Mouse (Mus musculus): Measurements from ENCODE around the gene Tnfrsf13c. TPM values are rescaled to one million over a fixed set of nuclear protein-coding genes. Genes with fewer than 3 reads are reported as not detected.
"Not testable (repeated sequence)": the region's sequence is repeated elsewhere in the genome, so short reads cannot be mapped to it uniquely, and the experiment has no call there.

The Tnfrsf13c gene
- polyA plus RNA-seq, 1 experiment: 0.93 TPM

DNA sequence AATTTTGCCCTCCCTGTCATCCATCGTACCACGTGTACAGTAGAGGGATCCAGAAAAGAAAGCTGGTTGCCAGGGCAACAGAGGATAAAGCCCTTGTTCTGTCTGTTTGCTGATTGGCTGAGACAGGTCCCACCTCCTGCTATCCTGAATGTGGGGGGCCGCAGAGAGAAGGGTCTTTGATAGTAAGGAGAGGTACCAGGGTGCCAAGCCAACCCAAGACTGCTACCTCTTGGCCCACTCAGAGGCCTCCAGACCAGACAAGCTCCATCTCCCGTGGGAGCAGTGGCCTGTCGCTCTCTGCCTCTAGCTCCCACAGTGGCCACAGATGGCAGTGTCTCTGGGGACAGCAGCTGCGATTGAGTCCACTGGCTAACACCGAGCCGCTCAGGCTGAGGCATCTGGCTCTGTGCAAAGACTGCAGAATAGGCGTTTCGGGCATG is 31.8 kb upstream of the Tnfrsf13c start:
- 0 out of 2 replicates have a peak, but pooled peaks cover 11% of the 10 kb centered on the region for H3K4me1 ChIP-seq (ENCODE audit: control insufficient read depth, insufficient read depth, low read length)
- no peaks in the 10 kb centered on the region for H3K27me3 ChIP-seq (ENCODE audit: control insufficient read depth, insufficient read depth, low read length)
- no peak for TF ChIP-seq POLR2A (IDR thresholded peaks at IDR 0.05; ENCODE audit: borderline replicate concordance, insufficient read depth, low read length)
- TF ChIP-seq CTCF (IDR thresholded peaks at IDR 0.05; ENCODE audit: borderline replicate concordance, insufficient read depth, low read depth, low read length): no peak; the same call in 1 of the 2 replicates
- peak overlapping the region; percentile 58 for H3K4me3 ChIP-seq (replicated peaks; ENCODE audit: insufficient read depth, low read depth, low read length)
- WGBS: 12% methylated on average over 10 of the region's 10 CpGs
- peak; percentile 77 to 85 for DNase-seq
- H3K27ac ChIP-seq (ENCODE audit: insufficient read depth, low read length): peak overlapping the region; percentile 38; the same call in 1 of the 2 replicates

DNA sequence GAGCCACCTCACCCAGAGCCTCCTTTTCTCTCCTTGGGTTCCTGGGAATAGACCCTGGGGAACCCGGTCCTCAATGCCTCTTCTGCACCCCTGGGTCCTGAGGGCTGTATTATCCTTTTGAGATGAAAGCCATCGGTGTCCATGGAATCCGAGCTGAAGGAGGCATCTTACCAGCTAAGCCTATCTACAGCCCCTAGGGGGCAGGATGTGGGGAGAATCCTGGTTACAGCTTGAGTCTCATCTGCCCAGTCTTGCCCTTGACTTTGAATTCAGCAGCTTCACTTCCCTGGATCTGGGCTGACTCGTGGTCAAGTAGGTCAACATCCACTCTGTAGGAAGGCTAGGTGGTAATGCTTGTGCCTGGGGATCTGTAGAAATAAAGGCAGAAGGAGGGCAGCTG is 31.1 kb upstream of the Tnfrsf13c start:
- Histone ChIP-seq H3K4me3 (replicated peaks; ENCODE audit: insufficient read depth, low read depth, low read length) (no peak overlapping the region), H3K27me3 (ENCODE audit: control insufficient read depth, insufficient read depth, low read length) (no peaks in the 10 kb centered on the region), H3K4me1 (ENCODE audit: control insufficient read depth, insufficient read depth, low read length) (0 out of 2 replicates have a peak, but pooled peaks cover 11% of the 10 kb centered on the region), H3K27ac (ENCODE audit: insufficient read depth, low read length) (peak overlapping the region; percentile 38)
- WGBS: 35% methylated on average over 4 of the region's 4 CpGs
- peak in 1 of 2 experiments; percentile 35 for DNase-seq
- no peak for TF ChIP-seq POLR2A (IDR thresholded peaks at IDR 0.05; ENCODE audit: borderline replicate concordance, insufficient read depth, low read length)
- TF ChIP-seq CTCF (IDR thresholded peaks at IDR 0.05; ENCODE audit: borderline replicate concordance, insufficient read depth, low read depth, low read length): peak; percentile 34; the same call in 1 of the 2 replicates

DNA sequence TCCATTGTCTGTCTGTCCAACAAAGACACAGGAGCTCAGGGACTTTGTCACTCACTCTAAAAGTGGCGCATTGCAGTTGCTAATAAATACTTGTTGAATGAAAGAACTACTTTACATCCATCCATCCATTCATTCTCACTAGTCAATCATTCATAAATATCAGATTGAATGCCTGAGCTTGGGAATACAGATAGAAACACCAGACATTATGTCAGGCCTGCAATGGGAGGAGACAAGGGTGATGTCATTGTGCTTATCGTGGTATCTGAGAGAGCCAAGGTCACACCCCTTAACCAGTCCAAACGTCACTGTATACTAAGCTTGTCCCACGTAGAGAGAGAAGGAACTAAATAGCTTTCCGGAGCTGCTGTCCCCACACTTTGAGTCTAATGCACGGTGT is 27.9 kb upstream of the Tnfrsf13c start, which contains the start of gene 1500009C09Rik:
Gene 1500009C09Rik (plus strand): TSS at position 301 of the 400 bp plus-strand sequence.
- no peak for DNase-seq
- no peak within 1 kb of the TSS for H3K27ac ChIP-seq (ENCODE audit: insufficient read depth, low read length)
- no peak within 1 kb of the TSS for H3K4me3 ChIP-seq (replicated peaks; ENCODE audit: insufficient read depth, low read depth, low read length)
- TF ChIP-seq POLR2A (IDR thresholded peaks at IDR 0.05; ENCODE audit: borderline replicate concordance, insufficient read depth, low read length): no peak
- TF ChIP-seq CTCF (IDR thresholded peaks at IDR 0.05; ENCODE audit: borderline replicate concordance, insufficient read depth, low read depth, low read length): no peak
- WGBS: 92% methylated on average over 6 of the region's 6 CpGs
- no peaks in the 10 kb centered on the region for H3K27me3 ChIP-seq (ENCODE audit: control insufficient read depth, insufficient read depth, low read length)
- H3K4me1 ChIP-seq (ENCODE audit: control insufficient read depth, insufficient read depth, low read length): 0 out of 2 replicates have a peak, but pooled peaks cover 11% of the 10 kb centered on the region

DNA sequence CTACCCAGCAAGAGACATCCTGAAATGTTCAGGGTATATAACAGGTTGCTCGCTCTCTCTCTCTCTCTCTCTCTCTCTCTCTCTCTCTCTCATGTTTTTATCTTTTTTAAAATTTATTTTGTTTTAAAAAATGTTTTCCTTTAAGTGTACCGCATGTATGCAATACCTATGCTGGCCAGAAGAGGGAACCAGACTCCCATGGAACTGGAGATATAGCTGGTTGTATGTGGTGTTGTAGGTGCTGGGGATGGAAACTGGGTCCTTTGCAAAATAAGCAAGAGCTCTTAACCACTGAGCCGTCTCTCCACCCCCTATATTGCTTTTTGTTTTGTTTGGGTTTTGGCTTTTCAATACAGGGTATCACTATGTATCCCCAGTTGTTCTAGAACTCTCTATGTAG is 27.4 kb upstream of the Tnfrsf13c start:
- WGBS: 98% methylated on average over 3 of the region's 3 CpGs
- no peak overlapping the region for H3K4me3 ChIP-seq (replicated peaks; ENCODE audit: insufficient read depth, low read depth, low read length)
- H3K27ac ChIP-seq (ENCODE audit: insufficient read depth, low read length): no peak overlapping the region
- no peak for DNase-seq
- H3K27me3 ChIP-seq (ENCODE audit: control insufficient read depth, insufficient read depth, low read length): no peaks in the 10 kb centered on the region
- TF ChIP-seq CTCF (IDR thresholded peaks at IDR 0.05; ENCODE audit: borderline replicate concordance, insufficient read depth, low read depth, low read length): peak; percentile 13; the same call in 1 of the 2 replicates
- no peak for TF ChIP-seq POLR2A (IDR thresholded peaks at IDR 0.05; ENCODE audit: borderline replicate concordance, insufficient read depth, low read length)
- 0 out of 2 replicates have a peak, but pooled peaks cover 11% of the 10 kb centered on the region for H3K4me1 ChIP-seq (ENCODE audit: control insufficient read depth, insufficient read depth, low read length)

- 84% methylated on average over 3 of the region's 3 CpGs for WGBS
- no peaks in the 10 kb centered on the region for H3K4me1 ChIP-seq (ENCODE audit: control insufficient read depth, insufficient read depth, low read length)
- no peak for DNase-seq
- no peak overlapping the region for H3K4me3 ChIP-seq (replicated peaks; ENCODE audit: insufficient read depth, low read depth, low read length)
- H3K27me3 ChIP-seq (ENCODE audit: control insufficient read depth, insufficient read depth, low read length): no peaks in the 10 kb centered on the region
- no peak overlapping the region for H3K27ac ChIP-seq (ENCODE audit: insufficient read depth, low read length)
- TF ChIP-seq POLR2A (IDR thresholded peaks at IDR 0.05; ENCODE audit: borderline replicate concordance, insufficient read depth, low read length): no peak
- no peak for TF ChIP-seq CTCF (IDR thresholded peaks at IDR 0.05; ENCODE audit: borderline replicate concordance, insufficient read depth, low read depth, low read length)
Observed at GRCm38 (mm10) chr15:82247131-82247776, 23.1 kb upstream of the Tnfrsf13c start.

- H3K27me3 ChIP-seq (ENCODE audit: control insufficient read depth, insufficient read depth, low read length); H3K27ac ChIP-seq (ENCODE audit: insufficient read depth, low read length); DNase-seq; H3K4me1 ChIP-seq (ENCODE audit: control insufficient read depth, insufficient read depth, low read length): not testable (repeated sequence)
- H3K4me3 ChIP-seq (replicated peaks; ENCODE audit: insufficient read depth, low read depth, low read length): peak overlapping the region; percentile 36
- 21% methylated on average over 9 of the region's 9 CpGs for WGBS
Observed at GRCm38 (mm10) chr15:82244805-82245161, 20.6 kb upstream of the Tnfrsf13c start.

- H3K4me3 ChIP-seq (replicated peaks; ENCODE audit: insufficient read depth, low read depth, low read length): peak within 1 kb of the TSS; percentile 65
- no peak for TF ChIP-seq CTCF (IDR thresholded peaks at IDR 0.05; ENCODE audit: borderline replicate concordance, insufficient read depth, low read depth, low read length)
- TF ChIP-seq POLR2A (IDR thresholded peaks at IDR 0.05; ENCODE audit: borderline replicate concordance, insufficient read depth, low read length): 0 out of 2 replicates have a peak, but pooled peaks have one; percentile 10
- H3K27ac ChIP-seq (ENCODE audit: insufficient read depth, low read length): no peak within 1 kb of the TSS
- DNase-seq: peak; percentile 91 to 95
- WGBS: under 1% methylated on average over 65 of the region's 65 CpGs
- H3K4me1 ChIP-seq (ENCODE audit: control insufficient read depth, insufficient read depth, low read length): no peaks in the 10 kb centered on the region
- H3K27me3 ChIP-seq (ENCODE audit: control insufficient read depth, insufficient read depth, low read length): no peaks in the 10 kb centered on the region
Observed at GRCm38 (mm10) chr15:82244115-82244804, 20.1 kb upstream of the Tnfrsf13c start, which contains the start of gene Cenpm. Gene Cenpm, minus strand, starts transcription at chr15:82244748.

DNA sequence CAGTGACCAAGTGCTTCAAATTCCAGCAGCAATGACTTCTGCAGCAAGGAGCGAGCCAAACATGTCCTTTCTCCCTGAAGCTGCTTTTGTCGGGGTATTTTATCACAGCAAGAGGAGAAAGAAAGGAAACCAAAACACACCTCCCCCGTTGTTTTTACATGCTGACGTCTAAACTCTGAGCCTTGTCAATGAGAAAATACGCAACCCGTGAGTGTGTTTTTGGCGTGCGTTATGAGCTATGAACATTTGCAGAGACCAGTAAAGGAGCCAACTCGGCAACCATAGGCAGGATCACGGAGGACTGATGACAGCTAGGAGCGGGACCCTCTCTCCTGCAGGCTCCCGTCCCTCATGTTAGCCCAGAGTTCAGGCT is 19.6 kb upstream of the Tnfrsf13c start:
- Histone ChIP-seq H3K27ac (ENCODE audit: insufficient read depth, low read length) (no peak overlapping the region), H3K4me3 (replicated peaks; ENCODE audit: insufficient read depth, low read depth, low read length) (peak overlapping the region; percentile 65), H3K4me1 (ENCODE audit: control insufficient read depth, insufficient read depth, low read length) (no peaks in the 10 kb centered on the region), H3K27me3 (ENCODE audit: control insufficient read depth, insufficient read depth, low read length) (no peaks in the 10 kb centered on the region)
- TF ChIP-seq CTCF (IDR thresholded peaks at IDR 0.05; ENCODE audit: borderline replicate concordance, insufficient read depth, low read depth, low read length) (no peak), POLR2A (IDR thresholded peaks at IDR 0.05; ENCODE audit: borderline replicate concordance, insufficient read depth, low read length) (no peak)
- DNase-seq: no peak
- WGBS: under 1% methylated on average over 12 of the region's 12 CpGs
